Mouse (Mus musculus): ENCODE measurements at regions not wholly inside any gene's neighbourhood (a gene's known extent, or its start where the extent isn't known, plus 50 kb on each side); places are given as distances from the start of the nearest gene placed in this dataset.

GRCm38 (mm10) chr14:25320141-25320540 lies 138.8 kb upstream of the Zmiz1 start:
- TF ChIP-seq GATA4 (IDR thresholded peaks at IDR 0.05; ENCODE audit: insufficient replicate concordance, low read length) = no peak

- TF ChIP-seq GATA4 (IDR thresholded peaks at IDR 0.05; ENCODE audit: insufficient replicate concordance, low read length) = no peak
These were observed 135.2 kb upstream of the Zmiz1 start for GRCm38 (mm10) chr14:25323542-25324484.

- TF ChIP-seq GATA4 (IDR thresholded peaks at IDR 0.05; ENCODE audit: insufficient replicate concordance, low read length) = no peak
These were observed 133.1 kb upstream of the Zmiz1 start for GRCm38 (mm10) chr14:25325887-25326286.

- no peak for TF ChIP-seq GATA4 (IDR thresholded peaks at IDR 0.05; ENCODE audit: insufficient replicate concordance, low read length)
These were observed 130.8 kb upstream of the Zmiz1 start for GRCm38 (mm10) chr14:25328230-25328629.

- no peak for TF ChIP-seq GATA4 (IDR thresholded peaks at IDR 0.05; ENCODE audit: insufficient replicate concordance, low read length)
These were observed 124.8 kb upstream of the Zmiz1 start for GRCm38 (mm10) chr14:25334186-25334585.

GRCm38 (mm10) chr14:25336875-25337274 lies 122.1 kb upstream of the Zmiz1 start:
- no peak for TF ChIP-seq GATA4 (IDR thresholded peaks at IDR 0.05; ENCODE audit: insufficient replicate concordance, low read length)

GRCm38 (mm10) chr14:25338404-25339051 lies 120.5 kb upstream of the Zmiz1 start:
- TF ChIP-seq GATA4 (IDR thresholded peaks at IDR 0.05; ENCODE audit: insufficient replicate concordance, low read length) = no peak

- TF ChIP-seq GATA4 (IDR thresholded peaks at IDR 0.05; ENCODE audit: insufficient replicate concordance, low read length) = no peak
These were observed 118.1 kb upstream of the Zmiz1 start for GRCm38 (mm10) chr14:25340845-25341244.

- no peak for TF ChIP-seq GATA4 (IDR thresholded peaks at IDR 0.05; ENCODE audit: insufficient replicate concordance, low read length)
These were observed 117.0 kb upstream of the Zmiz1 start for GRCm38 (mm10) chr14:25341848-25342427.

- no peak for TF ChIP-seq GATA4 (IDR thresholded peaks at IDR 0.05; ENCODE audit: insufficient replicate concordance, low read length)
These were observed 116.0 kb upstream of the Zmiz1 start for GRCm38 (mm10) chr14:25342865-25343565.

- no peak for TF ChIP-seq GATA4 (IDR thresholded peaks at IDR 0.05; ENCODE audit: insufficient replicate concordance, low read length)
These were observed 113.0 kb upstream of the Zmiz1 start for GRCm38 (mm10) chr14:25345995-25346394.

GRCm38 (mm10) chr14:25346813-25347610 lies 112.0 kb upstream of the Zmiz1 start:
- TF ChIP-seq GATA4 (IDR thresholded peaks at IDR 0.05; ENCODE audit: insufficient replicate concordance, low read length) = no peak

GRCm38 (mm10) chr14:25350282-25350964 lies 108.6 kb upstream of the Zmiz1 start:
- no peak for TF ChIP-seq GATA4 (IDR thresholded peaks at IDR 0.05; ENCODE audit: insufficient replicate concordance, low read length)

GRCm38 (mm10) chr14:25353804-25354203 lies 105.2 kb upstream of the Zmiz1 start:
- no peak for TF ChIP-seq GATA4 (IDR thresholded peaks at IDR 0.05; ENCODE audit: insufficient replicate concordance, low read length)
